Mouse (Mus musculus): ENCODE results near the gene Lgi4. TPM values are rescaled to one million over a fixed set of nuclear protein-coding genes. Genes with fewer than 3 reads are reported as not detected.
A peak's percentile ranks its signal among the peaks of the same experiment; 100 is the strongest.

Lgi4 gene
- total RNA-seq, 1 experiment from 2014 or later: 3.7 TPM

GRCm38 (mm10) chr7:31107781-31108180 lies 48.6 kb downstream of the Lgi4 start:
- DNase-seq: no peak

- peak; percentile 66 for DNase-seq
These were observed 49.9 kb downstream of the Lgi4 start for GRCm38 (mm10) chr7:31109091-31109490.

- DNase-seq: no peak
These were observed 50.7 kb downstream of the Lgi4 start for GRCm38 (mm10) chr7:31109796-31110195.

GRCm38 (mm10) chr7:31110861-31111385 lies 51.8 kb downstream of the Lgi4 start:
- no peak for DNase-seq

GRCm38 (mm10) chr7:31112036-31112435 lies 52.9 kb downstream of the Lgi4 start:
- no peak for DNase-seq

GRCm38 (mm10) chr7:31113800-31114199 lies 54.7 kb downstream of the Lgi4 start:
- DNase-seq: no peak

- no peak for DNase-seq
These were observed 55.5 kb downstream of the Lgi4 start for GRCm38 (mm10) chr7:31114646-31115045.

GRCm38 (mm10) chr7:31115182-31115581 lies 56.0 kb downstream of the Lgi4 start, which contains the start of gene Hpn:
Gene Hpn, minus strand, starts transcription at chr7:31115290.
- no peak for DNase-seq

GRCm38 (mm10) chr7:31115587-31116043 lies 56.5 kb downstream of the Lgi4 start:
- peak; percentile 62 for DNase-seq

- no peak for DNase-seq
These were observed 57.6 kb downstream of the Lgi4 start for GRCm38 (mm10) chr7:31116721-31117145.

GRCm38 (mm10) chr7:31117465-31117864 lies 58.3 kb downstream of the Lgi4 start:
- DNase-seq: no peak

GRCm38 (mm10) chr7:31118486-31118885 lies 59.3 kb downstream of the Lgi4 start:
- peak; percentile 45 for DNase-seq

GRCm38 (mm10) chr7:31119556-31119955 lies 60.4 kb downstream of the Lgi4 start:
- no peak for DNase-seq

Small RNAs within 50 kb of the gene (microRNA-seq; reads per million reads assigned to microRNA genes)
- 0 reads per million in 2 experiments for gene Mir7050

Other genes starting within 250 kb of the Lgi4 start
- 0.52 TPM in 1 of 2 replicates, not detected in the other for gene Ffar2, start 235.6 kb upstream of the Lgi4 start, total RNA-seq (2021)
- 0.70 TPM in 1 of 2 replicates, not detected in the other for gene Ffar3, start 203.2 kb upstream of the Lgi4 start, total RNA-seq (2021)
- not detected in 2 replicates for gene Ffar1, start 197.8 kb upstream of the Lgi4 start, total RNA-seq (2021)
- gene Cd22, start 179.0 kb upstream of the Lgi4 start, total RNA-seq (2021): 0.30 TPM in 1 of 2 replicates, not detected in the other
- 0.21 TPM in 1 of 2 replicates, not detected in the other for gene Mag, start 144.5 kb upstream of the Lgi4 start, total RNA-seq (2021)
- 2.4 and 9.8 TPM in 2 replicates for gene Hamp2, start 134.7 kb upstream of the Lgi4 start, total RNA-seq (2021)
- gene Hamp, start 115.3 kb upstream of the Lgi4 start, total RNA-seq (2021): 11.2 and 12.4 TPM in 2 replicates
- 150 and 153 TPM in 2 replicates for gene Usf2, start 102.5 kb upstream of the Lgi4 start, total RNA-seq (2021)
- 4.7 and 5.1 TPM in 2 replicates for gene Lsr, start 85.9 kb upstream of the Lgi4 start, total RNA-seq (2021)
- 1.00 TPM in 1 of 2 replicates, not detected in the other for gene Fam187b, start 85.6 kb upstream of the Lgi4 start, total RNA-seq (2021)
- gene Fxyd5, start 16.9 kb upstream of the Lgi4 start, total RNA-seq (2021): 35.9 and 36.5 TPM in 2 replicates
- gene Fxyd7, start 7.9 kb upstream of the Lgi4 start, total RNA-seq (2021): 0.55 TPM in 1 of 2 replicates, not detected in the other
- gene Fxyd1, start 2.1 kb upstream of the Lgi4 start, total RNA-seq (2021): 151 and 212 TPM in 2 replicates
- gene Fxyd3, start 17.4 kb downstream of the Lgi4 start, total RNA-seq (2021): 0.73 and 1.9 TPM in 2 replicates
- gene Hpn, start 55.9 kb downstream of the Lgi4 start, total RNA-seq (2021): 1.4 and 4.5 TPM in 2 replicates
- gene Scn1b, start 67.7 kb downstream of the Lgi4 start, total RNA-seq (2021): 10.1 and 11.3 TPM in 2 replicates
- gene Gramd1a, start 96.6 kb downstream of the Lgi4 start, total RNA-seq (2021): 42.9 and 50.5 TPM in 2 replicates
- gene Scgb2b2, start 231.2 kb downstream of the Lgi4 start, total RNA-seq (2021): not detected in 2 replicates
- gene Scgb1b2, start 232.5 kb downstream of the Lgi4 start, total RNA-seq (2021): not detected in 2 replicates

Data from adrenal gland, postnatal 25 days (tissue).